Mouse (Mus musculus): ENCODE measurements around the gene Lif. TPM values are rescaled to one million over a fixed set of nuclear protein-coding genes. Genes with fewer than 3 reads are reported as not detected.

The Lif gene
- 0.30 and 0.32 TPM in 2 replicates for polyA plus RNA-seq (2014; fragmentation: Nextera tagmentation; extraction: Ambion mirVana)

GRCm38 (mm10) chr11:4256846-4257607 is at the start of gene Lif:
TSS of gene Lif (plus strand) at chr11:4257557.
- H3K27ac ChIP-seq (ENCODE audit: low read length), result no peak within 1 kb of the TSS
- 50% methylated on average over 11 of the region's 11 CpGs for WGBS
- no peak within 1 kb of the TSS for H3K4me2 ChIP-seq (replicated peaks; ENCODE audit: low read depth, low read length)
- no peak for ATAC-seq (ENCODE audit: insufficient number of reproducible peaks, insufficient read depth, low FRiP score, low read depth)
- no peak within 1 kb of the TSS for H3K4me3 ChIP-seq (ENCODE audit: low read depth, low read length)
- H3K4me1 ChIP-seq (ENCODE audit: control insufficient read depth, insufficient read depth, low read length), result peaks cover 18% of the 10 kb centered on the region
- no peaks in the 10 kb centered on the region for H3K9me3 ChIP-seq (ENCODE audit: control insufficient read depth, low read depth, low read length)
- no peaks in the 10 kb centered on the region for H3K36me3 ChIP-seq (ENCODE audit: control insufficient read depth, insufficient read depth, low read length)
- H3K9ac ChIP-seq (replicated peaks; ENCODE audit: low read depth, low read length), result no peak within 1 kb of the TSS
- no peaks in the 10 kb centered on the region for H3K27me3 ChIP-seq (ENCODE audit: control insufficient read depth, insufficient read depth, low read length)

- Histone ChIP-seq H3K27ac (ENCODE audit: low read length) (no peak overlapping the region), H3K4me2 (replicated peaks; ENCODE audit: low read depth, low read length) (no peak overlapping the region), H3K4me1 (ENCODE audit: control insufficient read depth, insufficient read depth, low read length) (peaks cover 3% of the 10 kb centered on the region; the same call in 1 of the 2 replicates), H3K9me3 (ENCODE audit: control insufficient read depth, low read depth, low read length) (no peaks in the 10 kb centered on the region), H3K4me3 (ENCODE audit: low read depth, low read length) (no peak overlapping the region), H3K27me3 (ENCODE audit: control insufficient read depth, insufficient read depth, low read length) (no peaks in the 10 kb centered on the region), H3K36me3 (ENCODE audit: control insufficient read depth, insufficient read depth, low read length) (peaks cover 18% of the 10 kb centered on the region), H3K9ac (replicated peaks; ENCODE audit: low read depth, low read length) (no peak overlapping the region)
- ATAC-seq (ENCODE audit: insufficient number of reproducible peaks, insufficient read depth, low FRiP score, low read depth), result no peak
- 94% methylated on average over 9 of the region's 9 CpGs for WGBS
Observed at GRCm38 (mm10) chr11:4207655-4208054, 49.7 kb upstream of the Lif start.

GRCm38 (mm10) chr11:4209556-4209955 is 47.8 kb upstream of the Lif start:
- Histone ChIP-seq H3K27ac (ENCODE audit: low read length) (no peak overlapping the region), H3K4me1 (ENCODE audit: control insufficient read depth, insufficient read depth, low read length) (no peaks in the 10 kb centered on the region), H3K9ac (replicated peaks; ENCODE audit: low read depth, low read length) (no peak overlapping the region), H3K36me3 (ENCODE audit: control insufficient read depth, insufficient read depth, low read length) (peaks cover 26% of the 10 kb centered on the region), H3K9me3 (ENCODE audit: control insufficient read depth, low read depth, low read length) (no peaks in the 10 kb centered on the region), H3K27me3 (ENCODE audit: control insufficient read depth, insufficient read depth, low read length) (no peaks in the 10 kb centered on the region), H3K4me3 (ENCODE audit: low read depth, low read length) (no peak overlapping the region), H3K4me2 (replicated peaks; ENCODE audit: low read depth, low read length) (no peak overlapping the region)
- WGBS, result 75% methylated on average over 5 of the region's 5 CpGs
- ATAC-seq (ENCODE audit: insufficient number of reproducible peaks, insufficient read depth, low FRiP score, low read depth), result no peak

- Histone ChIP-seq H3K9ac (replicated peaks; ENCODE audit: low read depth, low read length) (no peak overlapping the region), H3K27me3 (ENCODE audit: control insufficient read depth, insufficient read depth, low read length) (no peaks in the 10 kb centered on the region), H3K27ac (ENCODE audit: low read length) (no peak overlapping the region), H3K4me3 (ENCODE audit: low read depth, low read length) (no peak overlapping the region), H3K36me3 (ENCODE audit: control insufficient read depth, insufficient read depth, low read length) (peaks cover 33% of the 10 kb centered on the region), H3K4me2 (replicated peaks; ENCODE audit: low read depth, low read length) (no peak overlapping the region), H3K4me1 (ENCODE audit: control insufficient read depth, insufficient read depth, low read length) (no peaks in the 10 kb centered on the region), H3K9me3 (ENCODE audit: control insufficient read depth, low read depth, low read length) (no peaks in the 10 kb centered on the region)
- 29% methylated on average over 1 of the region's 1 CpGs for WGBS
- no peak for ATAC-seq (ENCODE audit: insufficient number of reproducible peaks, insufficient read depth, low FRiP score, low read depth)
Observed at GRCm38 (mm10) chr11:4210786-4211185, 46.6 kb upstream of the Lif start.

GRCm38 (mm10) chr11:4213107-4213506 is 44.2 kb upstream of the Lif start:
- Histone ChIP-seq H3K9ac (replicated peaks; ENCODE audit: low read depth, low read length) (no peak overlapping the region), H3K27me3 (ENCODE audit: control insufficient read depth, insufficient read depth, low read length) (no peaks in the 10 kb centered on the region), H3K9me3 (ENCODE audit: control insufficient read depth, low read depth, low read length) (no peaks in the 10 kb centered on the region), H3K27ac (ENCODE audit: low read length) (no peak overlapping the region), H3K4me1 (ENCODE audit: control insufficient read depth, insufficient read depth, low read length) (no peaks in the 10 kb centered on the region), H3K4me3 (ENCODE audit: low read depth, low read length) (no peak overlapping the region), H3K36me3 (ENCODE audit: control insufficient read depth, insufficient read depth, low read length) (peaks cover 33% of the 10 kb centered on the region), H3K4me2 (replicated peaks; ENCODE audit: low read depth, low read length) (no peak overlapping the region)
- 92% methylated on average over 10 of the region's 10 CpGs for WGBS
- no peak for ATAC-seq (ENCODE audit: insufficient number of reproducible peaks, insufficient read depth, low FRiP score, low read depth)

- ATAC-seq (ENCODE audit: insufficient number of reproducible peaks, insufficient read depth, low FRiP score, low read depth), result no peak
- Histone ChIP-seq H3K4me3 (ENCODE audit: low read depth, low read length) (no peak overlapping the region), H3K27me3 (ENCODE audit: control insufficient read depth, insufficient read depth, low read length) (no peaks in the 10 kb centered on the region), H3K9ac (replicated peaks; ENCODE audit: low read depth, low read length) (no peak overlapping the region), H3K4me1 (ENCODE audit: control insufficient read depth, insufficient read depth, low read length) (peaks cover 9% of the 10 kb centered on the region; the same call in 1 of the 2 replicates), H3K4me2 (replicated peaks; ENCODE audit: low read depth, low read length) (no peak overlapping the region), H3K27ac (ENCODE audit: low read length) (no peak overlapping the region), H3K36me3 (ENCODE audit: control insufficient read depth, insufficient read depth, low read length) (peaks cover 29% of the 10 kb centered on the region), H3K9me3 (ENCODE audit: control insufficient read depth, low read depth, low read length) (no peaks in the 10 kb centered on the region)
- 95% methylated on average over 14 of the region's 14 CpGs for WGBS
Observed at GRCm38 (mm10) chr11:4214572-4214971, 42.8 kb upstream of the Lif start.

GRCm38 (mm10) chr11:4215061-4215460 is 42.3 kb upstream of the Lif start:
- Histone ChIP-seq H3K27ac (ENCODE audit: low read length) (no peak overlapping the region), H3K27me3 (ENCODE audit: control insufficient read depth, insufficient read depth, low read length) (no peaks in the 10 kb centered on the region), H3K9me3 (ENCODE audit: control insufficient read depth, low read depth, low read length) (no peaks in the 10 kb centered on the region), H3K4me3 (ENCODE audit: low read depth, low read length) (no peak overlapping the region), H3K36me3 (ENCODE audit: control insufficient read depth, insufficient read depth, low read length) (peaks cover 29% of the 10 kb centered on the region), H3K4me2 (replicated peaks; ENCODE audit: low read depth, low read length) (no peak overlapping the region), H3K9ac (replicated peaks; ENCODE audit: low read depth, low read length) (no peak overlapping the region), H3K4me1 (ENCODE audit: control insufficient read depth, insufficient read depth, low read length) (peaks cover 9% of the 10 kb centered on the region; the same call in 1 of the 2 replicates)
- 71% methylated on average over 10 of the region's 10 CpGs for WGBS
- no peak for ATAC-seq (ENCODE audit: insufficient number of reproducible peaks, insufficient read depth, low FRiP score, low read depth)

- ATAC-seq (ENCODE audit: insufficient number of reproducible peaks, insufficient read depth, low FRiP score, low read depth), result no peak
- H3K4me3 ChIP-seq (ENCODE audit: low read depth, low read length), result no peak overlapping the region
- WGBS, result 77% methylated on average over 9 of the region's 9 CpGs
- H3K4me1 ChIP-seq (ENCODE audit: control insufficient read depth, insufficient read depth, low read length), result peaks cover 9% of the 10 kb centered on the region; the same call in 1 of the 2 replicates
- H3K4me2 ChIP-seq (replicated peaks; ENCODE audit: low read depth, low read length), result no peak overlapping the region
- no peaks in the 10 kb centered on the region for H3K9me3 ChIP-seq (ENCODE audit: control insufficient read depth, low read depth, low read length)
- no peak overlapping the region for H3K9ac ChIP-seq (replicated peaks; ENCODE audit: low read depth, low read length)
- peaks cover 19% of the 10 kb centered on the region for H3K36me3 ChIP-seq (ENCODE audit: control insufficient read depth, insufficient read depth, low read length)
- H3K27ac ChIP-seq (ENCODE audit: low read length), result peak overlapping the region; percentile 1; the same call in 1 of the 2 replicates
- H3K27me3 ChIP-seq (ENCODE audit: control insufficient read depth, insufficient read depth, low read length), result no peaks in the 10 kb centered on the region
Observed at GRCm38 (mm10) chr11:4216248-4217000, 40.9 kb upstream of the Lif start.
